Mouse (Mus musculus) spleen, postnatal 10 days (tissue): ENCODE data around the gene Ptprn2.

ENCODE experiments used
- DNase-seq, 2 experiments: peaks; one replicate each; pipeline ENCODE4 v3.0.0; 2021 to 2022; ENCODE audit warnings: low spot score in 2 of 2

Ptprn2 gene

GRCm38 (mm10) chr12:117140901-117141300 lies 655.4 kb downstream of the Ptprn2 start:
- no peak for DNase-seq

- DNase-seq, result no peak
Observed at GRCm38 (mm10) chr12:117141394-117141793, 655.9 kb downstream of the Ptprn2 start.

GRCm38 (mm10) chr12:117149176-117149575 lies 663.7 kb downstream of the Ptprn2 start:
- no peak for DNase-seq

GRCm38 (mm10) chr12:117150611-117151395 lies 665.3 kb downstream of the Ptprn2 start:
- no peak for DNase-seq

GRCm38 (mm10) chr12:117151611-117152010 lies 666.1 kb downstream of the Ptprn2 start:
- no peak for DNase-seq

- DNase-seq, result no peak
Observed at GRCm38 (mm10) chr12:117152366-117153165, 667.0 kb downstream of the Ptprn2 start.

- no peak for DNase-seq
Observed at GRCm38 (mm10) chr12:117153166-117153480, 667.6 kb downstream of the Ptprn2 start.

- no peak for DNase-seq
Observed at GRCm38 (mm10) chr12:117153671-117154355, 668.3 kb downstream of the Ptprn2 start.

- no peak for DNase-seq
Observed at GRCm38 (mm10) chr12:117154356-117155243, 669.1 kb downstream of the Ptprn2 start.

GRCm38 (mm10) chr12:117155307-117156220 lies 670.0 kb downstream of the Ptprn2 start:
- no peak for DNase-seq

GRCm38 (mm10) chr12:117156256-117156655 lies 670.7 kb downstream of the Ptprn2 start:
- no peak for DNase-seq

- no peak for DNase-seq
Observed at GRCm38 (mm10) chr12:117156786-117157185, 671.3 kb downstream of the Ptprn2 start.

GRCm38 (mm10) chr12:117157249-117157648 lies 671.7 kb downstream of the Ptprn2 start:
- no peak for DNase-seq

- no peak for DNase-seq
Observed at GRCm38 (mm10) chr12:117157660-117158386, 672.3 kb downstream of the Ptprn2 start.

- no peak for DNase-seq
Observed at GRCm38 (mm10) chr12:117158950-117159668, 673.6 kb downstream of the Ptprn2 start.

GRCm38 (mm10) chr12:117159669-117160210 lies 674.2 kb downstream of the Ptprn2 start:
- DNase-seq, result no peak

GRCm38 (mm10) chr12:117160211-117160891 lies 674.8 kb downstream of the Ptprn2 start:
- DNase-seq, result no peak

GRCm38 (mm10) chr12:117162180-117162579 lies 676.7 kb downstream of the Ptprn2 start:
- DNase-seq, result no peak
